Mouse (Mus musculus): ENCODE data around the gene Angptl2.
"Not testable (repeated sequence)": the region's sequence is repeated elsewhere in the genome, so short reads cannot be mapped to it uniquely, and the experiment has no call there.

The Angptl2 gene

DNA sequence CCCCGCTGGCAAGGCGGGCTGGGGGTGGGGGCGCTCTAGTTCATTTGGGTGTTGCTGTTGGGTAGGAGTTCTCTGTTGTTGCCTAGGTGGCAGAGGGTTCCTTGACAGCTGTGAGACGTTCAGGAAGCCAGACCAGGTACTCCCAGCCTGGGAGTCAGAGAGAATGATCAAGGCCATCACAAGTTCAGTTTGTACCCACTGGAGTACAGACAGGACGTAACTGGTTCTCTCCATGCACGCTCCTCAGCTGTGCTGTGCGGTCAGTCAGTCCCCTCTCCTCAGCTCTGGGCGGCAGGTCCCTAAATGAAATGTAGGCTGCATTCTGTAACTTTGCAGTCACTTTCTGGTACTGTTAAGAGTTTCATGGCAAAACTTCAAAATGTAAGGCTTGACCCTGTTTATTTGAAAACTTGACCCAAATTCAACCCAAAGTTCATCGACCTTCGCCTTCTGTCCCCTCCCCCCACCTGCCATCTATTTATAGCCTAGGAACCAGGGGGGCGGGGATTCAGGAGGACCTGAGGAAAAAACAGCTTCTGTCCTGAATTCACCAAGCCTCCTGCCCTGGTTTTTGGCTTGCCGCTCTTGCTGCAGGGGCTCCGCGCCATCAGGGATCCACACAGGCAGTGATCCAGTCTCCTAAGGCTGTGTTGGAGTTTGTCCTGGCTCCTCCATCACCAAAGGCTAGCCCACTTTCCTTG is 15.4 kb upstream of the Angptl2 start:
- DNase-seq (ENCODE audit: low read depth): no peak

DNA sequence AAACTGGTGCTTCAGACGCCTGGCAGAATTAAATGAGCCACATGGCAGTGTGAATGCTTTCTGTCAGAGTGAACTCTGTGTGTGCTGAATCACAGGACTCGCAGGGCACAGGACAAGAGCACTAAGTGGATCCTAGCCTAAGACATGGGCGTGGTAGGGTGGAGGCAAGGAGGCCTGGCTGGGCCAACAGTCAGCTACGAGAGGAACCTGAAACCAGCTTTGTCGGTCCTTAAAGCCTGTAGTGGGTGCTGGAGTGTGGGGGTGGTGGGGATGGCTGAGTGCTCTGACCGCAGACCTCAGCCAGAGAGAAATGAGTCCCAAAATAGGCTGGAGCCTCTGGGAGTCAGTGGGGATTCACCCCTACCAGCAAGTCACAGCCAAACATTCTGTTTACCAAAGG is 12.6 kb upstream of the Angptl2 start:
- DNase-seq (ENCODE audit: low read depth): no peak

DNA sequence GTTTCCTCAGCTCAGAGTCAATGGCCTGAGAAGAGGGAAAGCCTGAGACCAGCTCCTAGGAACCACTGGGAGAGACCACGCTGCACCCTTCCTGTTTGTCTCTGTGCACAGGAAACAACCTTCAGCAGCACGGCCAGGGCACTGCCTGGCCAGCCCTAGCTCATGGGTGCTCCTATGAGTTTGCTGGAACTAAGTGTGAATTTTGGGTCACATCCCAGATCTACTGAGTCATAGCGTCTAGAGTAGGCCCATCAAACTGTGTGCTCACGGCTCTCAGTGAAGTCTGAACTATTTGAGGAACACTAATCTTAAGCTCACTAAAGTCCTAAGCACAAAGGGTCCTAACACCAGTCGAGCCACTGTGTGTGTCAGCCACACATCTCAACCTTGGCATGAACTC is 10.9 kb upstream of the Angptl2 start:
- no peak for DNase-seq (ENCODE audit: low read depth)

DNA sequence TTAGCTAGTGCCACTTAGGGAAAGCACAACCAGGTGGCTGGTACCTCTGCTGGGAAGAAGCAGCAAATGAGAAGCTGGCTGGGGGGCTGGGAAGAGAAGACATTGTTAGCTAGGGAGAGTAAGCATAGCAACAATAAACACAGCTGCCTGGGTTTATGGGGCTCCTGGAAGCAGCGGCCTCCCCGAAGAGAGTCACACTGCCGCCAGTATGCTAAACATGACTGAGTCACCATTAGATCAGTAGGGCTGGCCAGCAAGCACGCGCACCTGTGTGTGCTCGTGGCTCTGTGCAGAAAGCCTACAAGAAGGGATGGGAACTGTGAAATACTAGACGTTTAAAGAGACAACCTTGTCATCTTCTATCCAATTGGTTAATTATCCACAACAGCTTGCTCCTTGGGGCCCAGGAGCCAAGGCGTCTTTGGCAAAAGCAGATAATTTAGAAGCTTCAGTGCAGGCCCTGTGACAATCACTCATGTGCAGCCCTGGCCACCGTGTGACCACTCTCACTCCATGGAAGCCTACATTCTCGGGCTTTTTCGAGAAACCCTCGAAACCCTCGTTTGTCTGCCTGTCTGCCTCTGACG is 9.8 kb upstream of the Angptl2 start:
- DNase-seq (ENCODE audit: low read depth): no peak

DNA sequence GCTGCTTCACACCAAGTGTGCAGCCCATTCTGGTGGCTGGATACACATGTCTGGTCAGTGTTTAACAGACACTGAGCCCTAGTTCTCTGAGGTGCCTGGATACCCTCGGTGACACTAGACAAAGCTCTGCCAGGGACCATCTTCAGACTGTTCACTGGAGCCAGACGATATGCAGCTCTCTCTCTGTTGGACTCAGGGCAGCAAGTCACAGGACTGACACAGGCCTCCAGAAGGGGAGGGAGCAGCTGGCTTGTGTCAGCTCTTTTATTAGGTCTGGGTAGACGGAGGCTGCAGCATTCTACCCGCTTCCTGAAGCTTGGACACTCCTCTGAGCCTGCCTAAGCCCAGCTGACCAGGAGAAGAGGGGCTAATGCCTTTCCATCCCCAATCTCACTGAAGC is 8.8 kb upstream of the Angptl2 start:
- DNase-seq (ENCODE audit: low read depth): no peak

DNA sequence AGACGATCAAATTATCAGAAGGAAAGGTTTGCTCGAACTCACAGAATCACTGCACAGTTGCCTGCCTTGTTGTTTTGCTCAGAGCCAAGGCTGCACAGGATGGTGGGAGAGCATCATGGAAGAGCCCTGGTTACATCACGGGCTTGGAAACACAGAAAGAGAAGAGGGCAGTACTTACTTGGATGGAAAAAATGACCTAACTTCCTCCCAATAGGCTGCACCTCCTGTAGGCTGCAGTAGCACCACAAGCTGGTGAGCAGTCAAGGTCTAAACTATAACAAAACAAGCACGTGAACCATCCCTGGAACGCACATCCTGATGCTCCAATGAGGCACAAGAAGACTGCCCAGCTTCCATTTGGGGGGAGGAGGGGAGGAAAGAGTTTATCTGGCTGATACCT is 7.7 kb upstream of the Angptl2 start:
- no peak for DNase-seq (ENCODE audit: low read depth)

DNA sequence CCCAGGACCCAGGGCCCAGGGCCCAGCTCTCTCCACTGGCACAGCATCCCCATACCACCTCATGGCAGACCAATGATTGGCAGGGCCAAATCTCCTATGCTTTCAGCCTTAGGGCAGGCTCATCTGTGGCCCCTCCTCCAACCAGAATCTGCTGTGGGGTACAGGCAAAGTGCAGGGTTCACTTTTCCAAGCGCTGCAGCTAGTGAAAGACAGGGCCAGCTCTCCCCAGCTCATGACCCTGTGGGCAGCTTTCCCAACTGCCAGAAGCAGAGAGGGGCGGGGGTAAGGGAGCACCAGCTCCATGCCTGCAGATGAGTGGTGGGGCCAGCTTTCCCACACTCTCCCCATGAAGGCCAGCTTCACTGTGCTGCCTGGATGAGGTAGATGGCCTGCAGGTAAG is 5.0 kb upstream of the Angptl2 start:
- no peak for DNase-seq (ENCODE audit: low read depth)

DNA sequence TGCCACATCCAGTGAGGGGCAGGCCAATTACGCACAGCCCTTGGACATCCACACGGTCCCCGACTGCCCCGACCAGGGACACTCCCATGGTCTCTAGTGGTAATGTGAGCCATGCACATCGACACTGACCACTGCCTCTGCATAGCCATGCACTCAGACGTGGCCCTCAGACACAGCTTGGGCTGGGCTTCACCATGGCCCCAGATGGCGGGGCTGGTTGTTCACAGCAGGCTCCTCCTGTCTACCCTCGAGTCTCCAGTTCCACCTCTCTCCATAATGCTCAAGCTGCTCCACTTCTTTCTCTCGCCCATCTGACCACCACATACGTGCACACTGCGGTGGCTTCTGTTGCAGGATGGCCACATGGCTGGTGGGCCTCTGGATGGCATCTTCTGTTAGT is 4.6 kb upstream of the Angptl2 start:
- DNase-seq (ENCODE audit: low read depth): not testable (repeated sequence)

DNA sequence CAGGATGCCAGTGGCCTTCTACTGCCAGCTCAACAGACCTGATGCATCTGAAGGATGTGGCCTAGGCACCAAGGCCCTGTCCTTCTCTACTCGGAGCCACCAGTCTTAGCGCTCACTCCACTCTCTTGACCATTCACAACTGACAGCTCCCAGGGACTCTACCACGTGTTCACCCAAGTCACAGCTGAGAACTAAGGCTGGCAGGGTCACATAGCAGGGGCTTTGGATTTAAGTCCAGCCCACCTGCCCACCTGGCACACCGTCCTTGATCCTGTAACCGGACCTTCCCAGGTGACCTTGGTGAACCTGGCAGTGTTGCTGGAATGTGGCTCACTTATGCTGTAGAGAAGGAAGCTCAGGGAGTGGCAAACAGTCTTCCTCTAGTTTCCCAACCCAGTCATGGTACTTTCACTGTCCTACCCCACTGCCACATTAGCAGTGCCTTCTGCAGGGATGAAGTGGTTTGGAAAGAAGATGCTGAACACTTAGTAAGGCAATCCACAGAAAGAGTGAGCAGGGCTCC is 631 bp upstream of the Angptl2 start:
- no peak for DNase-seq (ENCODE audit: low read depth)

DNA sequence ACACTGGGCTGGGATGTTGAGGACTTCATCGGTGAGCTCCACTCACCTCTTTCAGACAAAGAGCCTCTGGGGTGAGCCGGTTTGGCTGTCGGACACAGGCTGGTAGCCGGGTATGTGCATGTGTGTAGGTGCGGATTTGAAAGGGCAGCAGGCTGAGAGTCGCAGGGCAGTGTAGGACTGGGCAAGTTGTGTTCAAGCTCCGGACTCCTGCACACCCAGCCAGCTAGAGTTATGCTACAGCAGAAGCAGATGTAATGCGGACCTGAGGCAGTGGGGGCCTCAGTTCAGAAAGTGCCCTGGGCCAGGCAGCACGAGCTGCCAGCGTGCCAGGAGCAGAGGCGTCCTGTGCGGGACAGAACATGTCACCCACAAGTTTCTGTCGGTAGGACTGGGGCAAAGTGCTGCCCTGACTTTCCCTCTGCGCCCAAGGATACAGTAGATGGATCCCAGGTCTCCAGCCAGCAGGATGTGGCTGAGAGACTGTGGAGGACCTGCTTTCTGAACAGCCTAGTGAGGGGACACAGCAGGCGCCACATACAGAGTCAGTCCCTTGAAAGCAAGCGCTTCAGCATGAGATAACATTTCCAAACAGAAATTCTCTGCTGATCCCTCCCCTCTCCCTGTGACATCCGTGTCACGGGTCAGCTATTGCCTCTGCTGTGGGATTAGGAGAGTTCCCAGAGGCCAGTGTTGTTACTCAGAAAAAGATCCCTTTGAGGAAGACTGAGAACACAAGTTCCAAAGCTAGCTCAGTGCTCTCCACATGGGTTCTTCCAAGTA is 966 bp downstream of the Angptl2 start:
- no peak for DNase-seq (ENCODE audit: low read depth)

DNA sequence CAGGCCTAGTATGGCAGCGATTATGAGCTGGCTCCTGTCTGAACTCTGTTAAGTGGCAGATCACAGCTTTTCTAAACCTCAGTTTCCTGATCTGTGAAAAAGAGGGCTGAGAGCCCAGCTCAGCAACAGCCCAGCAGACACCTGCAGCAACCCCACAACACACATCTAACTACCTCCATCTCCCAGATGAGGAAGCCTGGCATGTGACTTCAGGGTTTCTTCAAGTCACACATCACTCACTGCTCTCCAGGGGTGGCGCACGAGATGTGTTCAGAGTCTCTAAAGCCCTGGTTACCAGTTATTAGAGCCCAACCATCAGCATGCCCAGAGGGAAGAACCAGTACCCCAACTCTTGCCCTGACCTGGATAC is 1.5 kb downstream of the Angptl2 start:
- no peak for DNase-seq (ENCODE audit: low read depth)

DNA sequence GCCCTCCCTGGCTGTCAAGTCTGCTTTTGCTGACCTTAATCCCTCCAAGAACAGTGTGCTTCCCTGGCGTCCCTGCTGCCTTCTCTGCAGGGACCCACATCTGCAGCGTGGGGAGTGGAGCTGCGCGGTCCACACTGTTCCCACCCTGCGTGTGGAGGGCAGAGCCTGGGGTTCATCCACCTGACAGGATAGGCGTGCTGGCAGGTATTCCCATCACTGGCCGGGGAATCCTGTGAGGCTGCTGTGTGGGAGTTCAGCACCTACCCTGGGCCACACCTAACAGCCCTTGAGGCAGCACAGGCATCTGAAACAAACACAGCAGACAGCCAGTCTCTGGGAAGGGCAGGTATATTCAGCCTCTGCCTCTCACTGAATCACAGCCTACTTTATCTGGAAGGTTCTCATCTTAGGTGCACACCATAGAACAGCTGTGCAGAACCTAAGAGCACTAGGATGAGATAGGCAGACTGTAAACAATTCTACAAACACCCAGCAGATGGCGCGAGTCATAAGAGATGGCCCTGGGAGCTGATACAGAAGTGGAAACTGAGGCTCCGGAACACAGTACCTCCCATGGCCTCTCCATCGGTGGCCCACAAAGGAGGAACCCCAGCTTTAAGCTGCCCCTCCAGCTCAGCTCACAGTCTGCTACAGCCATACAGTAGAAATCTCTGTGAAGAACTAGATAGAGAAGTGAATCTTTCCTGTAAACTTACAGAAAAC is 3.2 kb downstream of the Angptl2 start:
- DNase-seq (ENCODE audit: low read depth): no peak

DNA sequence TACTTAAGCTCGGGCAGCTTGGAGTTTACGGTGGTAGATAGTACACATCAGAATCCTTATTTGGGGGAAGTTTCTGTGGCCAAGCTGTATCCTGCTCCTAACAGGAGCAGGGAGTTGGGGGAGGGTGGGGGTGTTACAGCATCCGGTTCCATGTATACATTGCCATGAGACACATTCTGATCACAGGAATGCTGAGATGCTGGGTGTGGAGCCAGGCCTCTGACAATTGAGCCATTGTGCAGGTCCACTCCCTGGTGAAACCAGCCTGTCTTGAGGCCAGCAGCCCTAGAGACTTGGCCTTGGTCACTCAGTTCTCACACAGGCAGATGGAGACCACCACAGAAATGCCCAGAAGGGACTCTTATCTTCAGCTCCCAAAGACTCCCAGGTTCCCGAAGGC is 3.8 kb downstream of the Angptl2 start:
- no peak for DNase-seq (ENCODE audit: low read depth)

DNA sequence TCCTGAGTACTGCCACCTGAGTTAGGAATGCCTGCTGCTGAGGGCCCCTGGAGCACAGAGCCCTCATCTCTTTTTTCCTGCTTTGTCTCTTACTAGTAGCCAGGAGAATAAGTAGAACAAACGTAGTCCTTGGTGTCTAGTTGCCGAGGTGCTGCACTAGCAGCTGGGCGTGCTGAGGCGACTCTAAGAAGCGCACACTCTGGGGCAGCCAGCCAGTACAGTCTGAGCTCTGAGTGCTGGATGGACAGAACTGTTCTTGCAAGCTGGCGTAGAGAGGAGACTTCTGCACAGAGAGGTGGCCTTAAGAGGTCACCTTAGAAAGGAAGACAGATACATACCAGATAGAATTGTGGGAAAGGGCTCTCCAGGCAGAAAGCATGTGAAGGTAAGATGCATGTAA is 4.4 kb downstream of the Angptl2 start:
- no peak for DNase-seq (ENCODE audit: low read depth)

DNA sequence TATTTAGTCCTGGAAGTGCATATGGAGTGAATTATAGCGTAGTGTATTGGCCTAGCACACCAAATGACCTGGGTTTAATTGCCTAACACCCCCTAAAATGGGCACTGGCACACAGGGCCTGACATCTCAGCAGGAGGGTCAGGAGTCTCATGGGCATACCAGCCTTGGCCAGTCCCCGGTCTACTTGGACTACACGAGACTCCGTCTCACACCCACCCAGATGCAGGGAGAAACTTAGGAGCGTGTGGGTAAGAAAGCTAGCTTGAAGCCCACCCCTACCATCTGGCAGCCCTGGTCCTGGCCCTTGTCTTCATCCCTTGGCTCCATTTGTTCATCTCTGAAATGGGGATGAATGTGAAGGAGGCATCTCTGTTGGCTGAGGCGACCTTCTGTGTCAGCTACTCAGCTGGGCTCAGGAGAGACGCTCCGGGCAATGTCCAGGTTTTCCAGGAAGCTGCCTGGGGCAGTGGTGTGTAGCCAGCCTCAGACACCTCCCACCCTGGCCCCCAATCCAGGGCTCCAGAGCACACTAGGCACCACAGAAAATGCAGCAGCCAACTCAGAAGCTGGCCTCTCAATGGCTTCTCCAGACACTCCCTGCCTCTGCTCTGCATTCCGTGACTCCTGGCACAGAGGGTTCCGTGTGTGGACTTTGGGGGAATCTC is 4.9 kb downstream of the Angptl2 start:
- no peak for DNase-seq (ENCODE audit: low read depth)

DNA sequence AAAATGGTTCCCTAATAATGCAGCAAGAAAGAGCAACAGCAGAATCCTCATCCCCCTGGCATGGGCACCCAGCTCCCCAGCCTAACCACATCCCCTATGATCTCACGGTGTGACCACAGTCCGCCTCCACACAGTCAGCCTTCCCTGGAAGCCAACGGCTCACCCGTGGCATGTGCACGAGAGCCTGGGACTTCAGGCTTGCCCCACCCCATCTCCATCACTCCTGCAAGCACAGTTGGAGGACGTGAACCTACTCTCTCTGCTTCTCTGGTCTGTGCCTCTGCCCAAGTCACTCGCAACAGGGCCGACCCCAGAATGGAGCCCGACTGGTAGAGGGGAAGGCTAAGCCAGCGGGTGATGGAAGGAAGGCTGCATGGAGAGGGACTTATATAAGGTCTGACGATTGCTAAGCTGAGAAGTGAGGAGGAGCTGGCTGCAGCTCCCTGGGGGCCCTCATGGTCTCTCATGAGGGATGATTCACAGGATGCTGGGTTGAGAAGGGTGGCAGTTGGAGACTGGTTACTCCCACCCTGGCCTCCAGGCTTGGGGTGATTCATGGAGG is 5.6 kb downstream of the Angptl2 start:
- DNase-seq (ENCODE audit: low read depth): peak; percentile 35

DNA sequence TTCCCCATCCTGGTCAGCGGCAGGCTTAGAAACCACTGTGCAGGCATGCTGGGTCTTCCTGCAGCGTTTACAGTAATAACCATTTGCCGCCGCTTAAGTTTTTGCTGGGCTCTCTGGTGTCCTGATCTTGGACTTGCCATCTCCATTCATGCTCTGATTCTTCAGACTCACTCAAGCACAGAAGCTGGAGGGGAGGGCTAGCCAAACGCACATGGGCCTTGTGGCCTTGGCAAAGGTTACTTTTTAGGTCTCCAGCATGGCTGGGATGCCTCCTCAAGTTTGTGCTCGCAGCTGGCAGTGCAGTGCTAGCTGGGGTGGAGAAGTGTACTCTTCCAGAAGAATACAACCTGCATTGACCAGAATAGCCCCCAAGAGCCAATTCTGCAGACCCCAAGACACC is 6.6 kb downstream of the Angptl2 start:
- DNase-seq (ENCODE audit: low read depth): no peak

DNA sequence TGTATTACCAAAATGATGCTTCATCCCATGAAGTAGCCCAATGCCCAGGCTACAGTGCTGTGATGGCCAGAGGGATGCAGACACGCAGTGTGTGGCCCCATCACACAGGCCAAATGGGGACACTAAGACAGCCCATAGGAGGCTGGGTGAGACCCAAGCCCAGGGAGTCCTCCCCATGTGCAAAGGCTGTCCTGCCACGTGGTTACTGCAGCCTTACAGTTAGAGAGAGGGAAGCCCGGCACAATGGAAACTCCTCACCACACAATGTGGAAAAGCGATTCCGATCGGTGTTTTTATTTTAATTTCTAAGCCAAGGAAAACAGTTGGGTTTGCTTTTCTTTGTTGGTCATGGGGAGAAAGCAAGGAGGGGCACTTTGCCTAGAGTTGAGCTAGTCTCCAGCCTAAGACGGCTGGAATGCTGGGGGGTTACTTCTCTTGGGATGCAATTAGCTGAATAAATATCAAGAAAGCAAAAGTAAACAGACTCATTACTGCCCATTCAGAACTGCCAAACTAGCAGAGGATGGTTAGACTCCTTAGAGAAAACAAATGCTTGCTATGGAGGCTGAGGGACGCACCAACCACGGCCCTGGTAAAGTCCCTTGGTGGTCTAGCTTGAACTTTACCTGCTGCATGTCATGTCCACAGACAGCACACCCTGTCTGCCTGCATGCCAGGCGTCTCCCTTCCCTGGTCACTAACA is 7.9 kb downstream of the Angptl2 start:
- DNase-seq (ENCODE audit: low read depth): no peak

DNA sequence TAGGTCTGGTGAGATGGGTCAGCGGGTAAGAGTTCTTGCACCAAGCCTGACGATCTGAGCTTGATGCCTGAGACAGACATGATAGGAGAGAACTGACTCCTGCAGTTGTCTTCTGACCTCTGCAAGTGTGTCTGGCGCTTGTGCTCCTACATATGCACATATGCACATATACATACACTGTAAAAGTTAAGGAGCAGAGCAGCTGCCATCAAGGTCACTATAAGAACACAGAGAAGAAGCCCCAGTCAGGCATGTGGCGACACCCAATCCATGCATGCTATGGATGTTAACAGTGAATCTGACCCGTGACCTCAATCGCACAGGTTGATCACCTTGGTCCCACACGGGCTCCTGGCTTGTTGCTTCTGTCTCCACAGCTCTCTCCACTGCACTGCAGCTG is 10.1 kb downstream of the Angptl2 start:
- DNase-seq (ENCODE audit: low read depth): no peak

DNA sequence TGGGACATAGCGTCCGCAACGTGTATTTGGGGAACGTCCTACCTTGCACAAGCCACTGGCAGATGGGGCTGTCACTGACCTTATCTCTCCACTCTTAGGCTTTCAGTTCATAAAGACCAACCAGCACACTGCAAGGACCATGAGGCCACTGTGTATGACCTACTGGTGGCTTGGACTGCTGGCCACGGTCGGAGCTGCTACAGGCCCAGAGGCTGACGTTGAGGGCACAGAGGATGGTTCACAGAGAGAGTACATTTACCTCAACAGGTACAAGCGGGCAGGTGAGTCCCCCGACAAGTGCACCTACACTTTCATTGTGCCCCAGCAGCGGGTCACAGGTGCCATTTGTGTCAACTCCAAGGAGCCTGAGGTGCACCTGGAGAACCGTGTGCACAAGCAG is 12.2 kb downstream of the Angptl2 start:
- DNase-seq (ENCODE audit: low read depth): no peak

DNA sequence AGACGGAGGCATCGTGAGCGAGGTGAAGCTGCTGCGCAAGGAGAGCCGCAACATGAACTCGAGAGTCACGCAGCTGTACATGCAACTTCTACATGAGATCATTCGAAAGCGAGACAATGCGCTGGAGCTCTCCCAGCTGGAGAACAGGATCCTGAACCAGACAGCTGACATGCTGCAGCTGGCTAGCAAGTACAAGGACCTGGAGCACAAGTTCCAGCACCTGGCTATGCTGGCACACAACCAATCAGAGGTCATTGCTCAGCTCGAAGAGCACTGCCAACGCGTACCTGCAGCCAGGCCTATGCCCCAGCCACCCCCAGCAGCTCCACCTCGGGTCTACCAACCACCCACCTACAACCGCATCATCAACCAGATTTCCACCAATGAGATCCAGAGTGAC is 12.7 kb downstream of the Angptl2 start:
- DNase-seq (ENCODE audit: low read depth): no peak
